Mouse (Mus musculus) heart, embryonic 15.5 days (tissue): ENCODE results near the gene Sec61a1. TPM values are rescaled to one million over a fixed set of nuclear protein-coding genes. Genes with fewer than 3 reads are reported as not detected.
A peak's percentile ranks its signal among the peaks of the same experiment; 100 is the strongest.

Source experiments
- ATAC-seq: fragments of 200-750 bp; cut with Nextera tagmentation; replicated peaks from 2 replicates; pipeline ENCODE4 v1.8.0; 2017; ENCODE audit warnings: low read depth, moderate TSS enrichment; ENCODE audit not compliant: insufficient number of reproducible peaks, insufficient read depth, low FRiP score
- H3K27ac ChIP-seq: fragments of 300-500 bp; sonication (generic); 2 replicates; pipeline ENCODE4 v1.5.1; 2015; ENCODE audit warnings: mild to moderate bottlenecking, inconsistent platforms
- H3K27me3 ChIP-seq: fragments of 300-500 bp; sonication (generic); 2 replicates; pipeline ENCODE4 v1.6.1; 2015; ENCODE audit warnings: inconsistent platforms
- H3K36me3 ChIP-seq: fragments of 300-500 bp; sonication (generic); 2 replicates; pipeline ENCODE4 v1.6.1; 2015; ENCODE audit warnings: mild to moderate bottlenecking, inconsistent platforms
- H3K4me1 ChIP-seq: fragments of 300-500 bp; sonication (generic); replicated peaks from 2 replicates; pipeline ENCODE4 v1.6.1; 2015; ENCODE audit warnings: inconsistent platforms
- H3K4me2 ChIP-seq: fragments of 300-500 bp; sonication (generic); 2 replicates; pipeline ENCODE4 v1.6.1; 2015; ENCODE audit warnings: inconsistent platforms, mild to moderate bottlenecking, moderate library complexity
- H3K4me3 ChIP-seq: fragments of 300-500 bp; sonication (generic); 2 replicates; pipeline ENCODE4 v1.5.1; 2015; ENCODE audit warnings: mild to moderate bottlenecking, inconsistent platforms
- H3K9ac ChIP-seq: fragments of 300-500 bp; sonication (generic); 2 replicates; pipeline ENCODE4 v1.6.1; 2015; ENCODE audit warnings: mild to moderate bottlenecking, inconsistent platforms
- H3K9me3 ChIP-seq: fragments of 300-500 bp; sonication (generic); replicated peaks from 2 replicates; pipeline ENCODE4 v1.6.1; 2016; ENCODE audit warnings: inconsistent platforms
- WGBS: fragments of 180-500 bp; shearing (Covaris S2); methylation state at CpG from one replicate; pipeline ENCODE4 v1.1.7; 2015; ENCODE audit warnings: mixed read lengths; 5-methylcytosine and 5-hydroxymethylcytosine counted together
- polyA plus RNA-seq: library from polyadenylated mRNA; unstranded; fragments of >200 nt; fragmentation: Nextera tagmentation; extraction: Ambion mirVana; gene quantifications from 2 replicates; pipeline ENCODE4 v1.2.1, GENCODE M21; 2015

Sec61a1 gene
- polyA plus RNA-seq, 1 experiment from 2014 or later: 145 TPM

DNA sequence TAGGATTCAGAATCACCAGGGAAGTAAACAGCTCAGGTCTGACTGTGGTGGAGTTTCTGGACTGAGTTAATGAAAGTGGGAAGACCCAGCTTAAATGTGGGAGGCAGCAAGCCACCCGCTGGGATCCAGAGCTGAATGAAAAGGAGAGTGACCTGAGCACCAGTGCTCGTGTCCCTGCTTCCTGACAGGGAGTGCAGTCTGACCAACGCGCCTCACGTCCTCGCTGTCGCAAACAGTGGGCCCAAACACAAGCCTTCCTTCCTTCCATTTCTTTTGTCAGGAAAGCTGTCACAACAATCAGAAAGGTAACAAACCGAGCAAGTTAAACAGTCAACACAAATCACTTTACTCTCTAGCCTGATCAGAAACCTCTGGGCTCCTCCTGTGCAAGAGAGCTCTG is 2.7 kb downstream of the Sec61a1 start:
- no peaks in the 10 kb centered on the region for H3K9me3 ChIP-seq
- peaks cover 54% of the 10 kb centered on the region for H3K4me1 ChIP-seq
- no peak overlapping the region for H3K4me3 ChIP-seq
- H3K27ac ChIP-seq: peak overlapping the region; percentile 25; the same call in 1 of the 2 replicates
- peak overlapping the region; percentile 74 for H3K4me2 ChIP-seq
- no peak for ATAC-seq
- no peaks in the 10 kb centered on the region for H3K27me3 ChIP-seq
- no peak overlapping the region for H3K9ac ChIP-seq
- H3K36me3 ChIP-seq: peaks cover 38% of the 10 kb centered on the region
- 60% methylated on average over 8 of the region's 8 CpGs for WGBS

DNA sequence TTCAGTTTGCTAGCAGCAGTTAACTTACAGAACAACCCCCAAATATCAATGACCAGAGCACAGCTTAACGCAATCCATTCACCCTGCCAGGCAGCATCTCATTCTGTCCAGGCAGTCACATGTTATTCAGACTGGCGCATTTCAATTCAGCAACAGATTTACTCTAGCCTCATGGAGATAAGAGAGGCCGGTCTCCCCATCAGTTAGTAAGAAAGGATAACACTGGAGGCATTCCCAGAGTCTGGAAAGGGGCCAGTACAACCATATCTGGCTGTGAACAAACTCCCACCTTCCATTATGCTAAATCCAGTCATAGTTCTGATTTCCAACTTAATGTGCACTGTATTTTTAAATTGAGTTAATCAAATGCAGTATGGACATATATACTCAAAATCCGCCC is 4.2 kb downstream of the Sec61a1 start:
- H3K4me3 ChIP-seq: no peak overlapping the region
- H3K4me2 ChIP-seq: peak overlapping the region; percentile 5; the same call in 1 of the 2 replicates
- 40% methylated on average over 4 of the region's 4 CpGs for WGBS
- H3K4me1 ChIP-seq: peaks cover 52% of the 10 kb centered on the region
- H3K9me3 ChIP-seq: no peaks in the 10 kb centered on the region
- H3K27me3 ChIP-seq: no peaks in the 10 kb centered on the region
- no peak overlapping the region for H3K9ac ChIP-seq
- peak overlapping the region; percentile 39 for H3K27ac ChIP-seq
- H3K36me3 ChIP-seq: peaks cover 52% of the 10 kb centered on the region
- no peak for ATAC-seq

DNA sequence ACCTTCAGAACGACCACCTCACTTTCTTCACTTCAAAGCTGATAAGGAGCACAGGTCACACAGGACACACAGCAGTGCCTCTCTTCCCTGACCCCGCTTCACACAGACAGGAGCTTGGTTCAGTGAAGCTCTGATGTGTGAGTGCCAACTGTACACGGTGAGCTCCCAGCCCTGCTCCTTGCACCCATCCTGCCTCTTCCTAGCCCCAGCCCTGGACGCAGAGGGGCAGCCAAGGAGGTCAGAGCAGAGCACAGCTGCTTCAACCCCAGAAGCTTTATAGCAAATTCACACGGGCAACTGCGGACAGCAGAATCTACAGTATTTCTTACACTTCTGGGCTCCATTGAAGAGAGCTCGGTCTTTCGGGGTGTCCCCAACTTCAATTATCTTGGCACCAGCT is 4.7 kb downstream of the Sec61a1 start:
- Histone ChIP-seq H3K9ac (no peak overlapping the region), H3K36me3 (peaks cover 56% of the 10 kb centered on the region), H3K27me3 (no peaks in the 10 kb centered on the region), H3K4me1 (peaks cover 46% of the 10 kb centered on the region), H3K27ac (peak overlapping the region; percentile 39), H3K9me3 (no peaks in the 10 kb centered on the region), H3K4me2 (peak overlapping the region; percentile 5; the same call in 1 of the 2 replicates), H3K4me3 (no peak overlapping the region)
- no peak for ATAC-seq
- WGBS: 66% methylated on average over 8 of the region's 8 CpGs

DNA sequence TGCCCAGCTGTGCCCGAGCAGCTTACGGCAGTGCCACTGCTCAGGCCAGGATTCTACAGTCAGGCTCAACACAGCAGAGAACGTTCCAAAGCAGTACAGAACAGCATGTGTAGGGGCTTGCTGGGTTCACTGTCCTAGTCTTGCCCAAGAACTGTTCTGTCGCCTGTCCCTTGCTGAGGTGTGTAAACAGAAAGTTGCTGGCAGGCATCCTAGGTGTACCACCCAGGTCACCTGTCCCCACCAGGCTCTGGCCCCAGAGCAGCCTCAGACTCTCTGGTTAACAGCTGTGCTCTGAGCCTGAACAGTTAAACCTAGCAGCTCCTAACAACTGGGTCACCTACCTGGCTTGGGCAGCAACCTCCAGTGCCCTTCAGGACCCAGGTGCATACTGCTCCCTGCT is 15.7 kb downstream of the Sec61a1 start:
- Histone ChIP-seq H3K36me3 (peaks cover 57% of the 10 kb centered on the region), H3K4me1 (peaks cover 26% of the 10 kb centered on the region), H3K9me3 (no peaks in the 10 kb centered on the region), H3K4me3 (no peak overlapping the region), H3K27me3 (no peaks in the 10 kb centered on the region), H3K27ac (peak overlapping the region; percentile 60), H3K4me2 (no peak overlapping the region), H3K9ac (no peak overlapping the region)
- 83% methylated on average over 4 of the region's 4 CpGs for WGBS
- ATAC-seq: no peak

- H3K4me1 ChIP-seq: peaks cover 26% of the 10 kb centered on the region
- WGBS: 36% methylated on average over 13 of the region's 13 CpGs
- peak; percentile 63; the same call in 1 of the 2 replicates for ATAC-seq
- H3K27me3 ChIP-seq: no peaks in the 10 kb centered on the region
- H3K36me3 ChIP-seq: peaks cover 57% of the 10 kb centered on the region
- no peak overlapping the region for H3K9ac ChIP-seq
- H3K4me2 ChIP-seq: no peak overlapping the region
- H3K9me3 ChIP-seq: no peaks in the 10 kb centered on the region
- H3K27ac ChIP-seq: peak overlapping the region; percentile 63
- H3K4me3 ChIP-seq: no peak overlapping the region
Measured at GRCm38 (mm10) chr6:88502030-88502970, 16.4 kb downstream of the Sec61a1 start.

DNA sequence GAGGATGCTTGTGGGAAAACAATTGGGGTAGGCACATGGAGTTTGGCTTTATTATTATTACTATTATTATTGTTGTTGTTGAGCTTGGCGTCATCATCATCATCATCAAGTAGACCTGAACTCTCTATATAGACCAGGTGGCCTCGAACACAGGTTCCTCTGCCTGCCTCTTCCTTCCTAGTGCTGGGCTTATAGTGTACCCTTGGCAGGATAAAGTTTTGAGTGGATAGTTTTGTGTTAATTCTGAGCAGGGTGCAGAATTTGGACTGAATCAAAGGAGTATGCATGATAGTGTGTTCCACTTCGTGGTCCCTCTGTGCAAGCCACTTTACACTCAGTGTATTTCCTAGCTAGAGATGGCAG is 18.3 kb downstream of the Sec61a1 start:
- Histone ChIP-seq H3K4me2 (peak overlapping the region; percentile 99), H3K36me3 (peaks cover 46% of the 10 kb centered on the region), H3K4me1 (peaks cover 26% of the 10 kb centered on the region), H3K9ac (peak overlapping the region; percentile 56), H3K27me3 (no peaks in the 10 kb centered on the region), H3K9me3 (no peaks in the 10 kb centered on the region), H3K4me3 (peak overlapping the region; percentile 61), H3K27ac (no peak overlapping the region)
- ATAC-seq: no peak
- WGBS: 9% methylated on average over 3 of the region's 3 CpGs

DNA sequence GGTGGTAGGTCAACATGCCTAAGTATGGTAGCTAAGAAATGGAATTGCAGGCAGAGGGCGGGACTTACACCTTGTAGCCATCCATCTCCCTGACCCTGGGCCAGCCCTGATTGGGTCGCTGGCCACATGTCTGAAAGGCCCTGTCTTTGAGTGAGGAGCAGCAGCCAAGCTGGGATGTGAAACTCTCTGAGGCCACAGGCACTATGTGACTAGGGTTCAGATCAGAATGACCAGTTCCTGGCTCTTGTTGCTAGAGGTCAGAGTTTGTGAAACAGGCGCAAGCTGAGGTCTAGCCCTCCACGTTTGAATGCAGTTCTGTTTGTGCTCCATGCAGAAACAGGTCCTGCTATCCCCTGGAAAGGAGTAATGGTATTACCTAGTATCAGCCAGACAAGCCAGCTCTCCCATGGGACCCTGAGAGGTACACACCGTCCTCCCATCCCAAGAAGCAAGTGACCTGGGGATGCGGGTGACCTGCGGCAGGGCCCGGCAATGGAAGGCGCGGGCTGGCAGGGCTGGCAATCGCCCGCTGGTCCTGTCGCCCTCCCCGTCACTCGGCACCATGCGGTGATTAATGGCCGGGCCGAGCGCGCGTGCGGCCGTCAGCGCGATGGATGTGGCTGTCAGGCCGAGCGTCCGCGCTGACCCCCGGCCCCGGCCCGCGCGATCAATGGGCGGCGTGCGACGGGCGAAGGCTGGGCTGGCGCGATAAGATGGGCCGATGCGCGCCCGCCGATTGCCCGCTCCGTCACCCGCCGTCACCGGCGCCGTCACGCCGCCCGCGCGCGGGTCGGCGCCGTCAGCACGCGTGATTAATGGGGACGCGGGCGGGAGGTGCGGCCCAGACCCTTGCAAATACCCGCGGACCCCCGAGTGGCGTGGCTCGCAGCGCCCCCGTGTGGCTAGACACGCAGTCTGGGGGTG is 19.0 kb downstream of the Sec61a1 start:
- Histone ChIP-seq H3K4me1 (peaks cover 26% of the 10 kb centered on the region), H3K27me3 (no peaks in the 10 kb centered on the region), H3K9me3 (no peaks in the 10 kb centered on the region), H3K9ac (peak overlapping the region; percentile 56), H3K36me3 (peaks cover 40% of the 10 kb centered on the region), H3K4me3 (peak overlapping the region; percentile 61), H3K27ac (no peak overlapping the region), H3K4me2 (peak overlapping the region; percentile 99)
- ATAC-seq: peak; percentile 48; the same call in 1 of the 2 replicates
- WGBS: 3% methylated on average over 76 of the region's 76 CpGs

GRCm38 (mm10) chr6:88493712-88494111 is 25.0 kb downstream of the Sec61a1 start:
- Histone ChIP-seq H3K9me3 (no peaks in the 10 kb centered on the region), H3K36me3 (peaks cover 34% of the 10 kb centered on the region)
- 80% methylated on average over 6 of the region's 6 CpGs for WGBS

DNA sequence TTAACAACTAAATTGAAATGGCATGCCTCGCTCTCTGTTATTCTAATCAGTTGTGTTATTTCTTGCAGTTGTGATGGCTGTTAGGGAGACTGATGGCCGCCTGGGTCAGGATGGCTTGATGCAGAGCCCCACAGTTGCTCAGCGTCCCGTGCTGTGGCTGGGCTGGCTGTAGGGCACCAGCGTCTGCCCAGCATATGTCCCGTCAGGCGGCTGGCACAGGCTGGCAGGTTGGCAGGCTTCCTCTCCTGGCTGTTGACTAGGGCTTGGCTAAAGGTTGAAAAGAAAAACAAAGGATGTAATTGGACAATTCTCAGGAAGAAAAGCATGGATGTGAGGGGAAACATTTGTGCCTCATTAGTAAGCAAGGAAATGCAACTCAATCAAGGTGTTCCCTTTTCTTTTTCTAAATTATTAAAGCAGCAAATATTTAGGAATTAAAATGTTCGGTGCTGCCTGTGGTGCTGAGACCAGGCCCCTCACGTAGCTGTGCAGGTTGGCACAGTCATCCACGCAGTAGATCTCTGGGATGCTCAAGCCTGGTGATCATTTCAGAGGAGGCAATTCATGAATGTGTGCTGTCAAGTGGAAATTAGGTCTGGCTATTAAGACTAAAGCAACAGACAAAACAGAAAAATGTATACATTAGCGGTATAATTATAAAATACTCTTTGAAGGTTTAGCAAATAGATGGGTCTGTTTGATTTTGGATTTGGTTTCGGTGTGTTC is 27.9 kb downstream of the Sec61a1 start:
- Histone ChIP-seq H3K9ac (no peak overlapping the region), H3K9me3 (no peaks in the 10 kb centered on the region), H3K4me1 (no peaks in the 10 kb centered on the region), H3K4me2 (no peak overlapping the region), H3K27me3 (no peaks in the 10 kb centered on the region), H3K4me3 (no peak overlapping the region), H3K27ac (no peak overlapping the region), H3K36me3 (peaks cover 35% of the 10 kb centered on the region)
- ATAC-seq: no peak; the same call in 1 of the 2 replicates
- 88% methylated on average over 12 of the region's 12 CpGs for WGBS

More at GRCm38 (mm10) chr6:88493712-88494111, 25.0 kb downstream of the Sec61a1 start:
- no peaks in the 10 kb centered on the region for H3K27me3 ChIP-seq
- no peak overlapping the region for H3K4me3 ChIP-seq
- no peak overlapping the region for H3K27ac ChIP-seq
- H3K9ac ChIP-seq: no peak overlapping the region
- no peaks in the 10 kb centered on the region for H3K4me1 ChIP-seq
- no peak for ATAC-seq
- no peak overlapping the region for H3K4me2 ChIP-seq

DNA sequence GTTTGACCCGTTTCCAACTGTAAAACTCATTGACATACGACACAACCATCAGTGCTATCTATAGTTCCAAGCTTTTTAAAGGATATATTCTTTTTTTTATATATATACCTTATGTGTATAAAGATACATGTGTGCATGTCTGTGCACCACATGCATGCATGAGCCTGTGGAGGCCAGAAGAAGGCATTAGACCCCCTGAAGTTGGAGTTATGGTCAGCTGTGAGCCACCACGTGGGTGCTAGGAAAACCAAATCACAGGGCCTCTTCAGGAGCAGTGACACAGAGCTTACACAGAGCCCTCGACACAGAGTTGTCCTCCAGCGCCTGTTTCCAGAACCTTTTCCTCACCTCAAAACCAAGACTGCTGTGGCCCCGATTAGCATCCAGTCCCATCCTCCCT is 28.9 kb downstream of the Sec61a1 start:
- Histone ChIP-seq H3K36me3 (peaks cover 43% of the 10 kb centered on the region), H3K4me3 (no peak overlapping the region), H3K4me2 (no peak overlapping the region), H3K4me1 (no peaks in the 10 kb centered on the region), H3K9ac (no peak overlapping the region), H3K27ac (no peak overlapping the region), H3K27me3 (no peaks in the 10 kb centered on the region), H3K9me3 (no peaks in the 10 kb centered on the region)
- WGBS: 83% methylated on average over 6 of the region's 6 CpGs
- no peak for ATAC-seq
